Mouse (Mus musculus) brain, embryonic 18.5 days (tissue): ENCODE data around the gene Prkce.

Source experiments
- DNase-seq: peaks from one replicate; pipeline ENCODE4 v3.0.0-alpha.2; 2012; ENCODE audit warnings: low read depth, low spot score

Gene Prkce

DNA sequence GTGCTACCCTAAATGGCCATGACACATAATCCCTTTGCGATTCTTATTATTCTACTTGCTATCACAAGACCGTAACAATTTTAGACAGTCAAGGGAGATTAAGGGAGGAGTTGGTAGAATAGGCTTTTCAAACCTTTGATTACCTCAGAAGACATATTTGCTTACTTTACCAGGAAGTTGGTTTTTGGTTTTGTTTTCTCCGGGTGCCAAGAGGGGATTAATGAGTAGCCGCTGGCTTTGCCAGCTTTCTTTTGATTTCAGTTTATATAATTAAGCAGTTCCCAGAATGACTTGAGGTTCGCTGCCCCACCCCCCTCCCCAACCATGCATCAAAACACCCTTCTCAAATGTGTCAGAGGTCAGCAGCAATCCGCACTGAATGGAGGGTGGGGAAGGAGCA is 384.4 kb downstream of the Prkce start:
- no peak for DNase-seq

DNA sequence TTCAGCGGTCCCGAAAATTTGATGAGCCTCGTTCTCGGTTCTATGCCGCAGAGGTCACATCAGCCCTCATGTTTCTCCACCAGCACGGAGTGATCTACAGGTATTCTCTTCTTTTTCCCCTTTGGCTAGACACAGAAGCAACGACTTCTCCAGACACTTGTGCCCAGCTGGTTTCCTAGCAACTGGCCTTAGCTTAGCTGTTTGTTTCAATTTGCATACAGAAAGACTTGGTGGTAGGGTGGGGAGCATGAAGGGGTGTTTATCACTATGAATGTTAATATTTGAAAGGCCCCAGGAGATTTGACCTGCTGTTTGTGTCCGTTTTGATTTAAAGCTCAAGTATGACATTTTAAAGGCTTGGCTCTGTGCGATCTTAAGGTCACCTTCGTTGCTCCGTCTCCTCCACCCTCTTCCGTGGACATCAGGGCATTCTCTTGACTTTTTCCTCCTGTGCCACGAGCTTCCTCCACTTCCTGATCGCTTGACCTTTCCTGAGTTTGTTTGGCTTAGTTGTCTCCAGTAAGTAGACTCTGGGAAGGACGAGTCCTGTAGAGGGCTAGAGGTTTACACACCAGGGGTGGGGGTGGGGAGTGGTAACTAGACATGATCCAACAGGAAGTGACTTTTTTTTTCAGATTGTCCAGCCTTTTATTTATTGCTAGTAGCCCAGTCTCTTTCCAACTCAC is 391.8 kb downstream of the Prkce start:
- DNase-seq, result no peak

DNA sequence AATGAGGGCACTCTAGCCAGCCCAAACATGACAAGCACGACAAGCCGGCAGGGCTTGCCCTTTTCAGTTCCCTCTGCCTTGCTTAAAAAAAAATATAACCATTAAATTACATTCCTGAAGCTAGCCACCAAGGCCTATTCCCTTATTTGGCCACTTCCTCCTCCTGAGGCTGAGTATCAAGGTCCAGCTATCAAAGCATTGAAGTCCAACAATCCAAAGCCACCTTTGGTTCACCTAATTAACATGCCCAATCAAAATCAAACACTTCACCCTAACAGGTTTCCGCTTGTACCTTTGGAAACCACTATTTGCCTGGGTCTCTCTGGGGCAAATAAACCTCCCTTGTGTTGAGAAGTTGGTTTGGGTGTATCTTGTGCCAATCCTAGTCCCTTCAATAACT is 392.9 kb downstream of the Prkce start:
- no peak for DNase-seq

DNA sequence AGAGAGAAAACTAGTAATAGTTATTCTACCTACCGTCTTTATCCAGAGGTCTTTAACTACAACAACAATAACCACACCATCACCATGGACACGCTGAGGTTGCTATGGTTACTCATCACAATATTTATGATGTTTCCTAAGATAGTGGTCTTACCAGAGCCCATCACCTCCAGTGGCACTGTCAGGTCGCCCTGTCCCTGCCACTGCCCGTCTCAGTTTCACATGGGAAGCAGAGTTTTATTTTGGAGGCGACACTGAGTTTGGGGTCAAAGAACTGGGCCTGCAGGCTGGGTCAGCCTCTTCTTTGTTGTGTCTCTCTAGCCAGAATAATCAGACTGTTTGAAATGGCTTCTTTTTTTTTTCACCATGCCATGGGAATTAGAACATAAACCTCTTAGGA is 402.9 kb downstream of the Prkce start:
- no peak for DNase-seq

DNA sequence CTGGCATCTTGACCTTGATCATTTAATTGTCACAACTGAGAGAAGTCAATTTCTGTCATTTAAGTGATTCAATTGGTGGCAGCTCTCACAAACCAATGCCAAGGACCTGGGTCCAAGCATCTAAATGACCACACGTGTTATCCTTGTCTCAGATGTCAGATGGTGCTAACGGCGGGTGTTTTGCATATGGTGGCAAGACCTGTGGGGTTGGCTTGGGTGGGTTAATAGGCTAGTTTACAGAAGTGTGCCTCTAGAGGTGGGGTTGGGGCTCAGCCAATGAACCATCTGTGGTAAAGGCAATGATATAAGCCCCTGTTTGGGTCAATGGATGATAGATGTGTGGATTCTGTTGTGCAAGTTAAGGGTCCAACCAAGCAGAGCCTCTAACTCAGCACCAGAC is 403.7 kb downstream of the Prkce start:
- DNase-seq, result no peak

DNA sequence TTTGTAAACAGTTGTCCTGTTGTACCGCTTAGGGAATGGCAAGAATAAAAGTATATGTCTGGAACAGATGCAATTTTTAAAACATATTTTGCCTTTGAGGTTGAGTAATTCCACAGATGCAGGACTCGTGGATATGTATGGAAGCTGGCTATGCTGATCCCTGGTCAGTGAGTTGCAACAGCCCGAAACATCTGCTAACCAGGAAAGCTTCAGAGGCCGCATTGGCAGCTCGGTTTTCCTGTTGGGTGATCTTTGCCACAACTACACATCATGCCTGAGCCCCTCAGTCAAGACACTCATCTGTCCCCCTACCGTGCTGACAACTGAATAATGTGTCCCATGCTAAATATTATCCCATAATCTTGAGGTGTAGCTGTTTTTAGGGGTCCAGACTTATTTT is 404.6 kb downstream of the Prkce start:
- DNase-seq, result no peak

DNA sequence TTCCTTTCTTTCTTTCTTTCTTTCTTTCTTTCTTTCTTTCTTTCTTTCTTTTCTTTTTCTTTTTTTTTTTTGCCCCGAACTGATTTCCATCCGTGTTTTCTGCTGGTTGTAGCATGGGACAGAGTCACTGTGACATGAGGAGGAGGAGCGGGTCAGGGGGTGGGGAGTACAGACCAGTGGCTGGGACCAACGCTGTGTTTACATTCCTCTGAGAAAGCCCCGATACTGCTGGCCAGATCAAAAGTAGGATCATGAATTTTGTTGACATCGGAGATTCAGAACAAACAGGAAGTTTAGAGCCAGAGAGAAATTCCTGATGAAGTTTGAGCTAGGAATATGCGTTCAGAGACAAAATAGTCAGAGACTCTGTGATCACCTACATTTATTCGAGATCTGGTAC is 405.0 kb downstream of the Prkce start:
- DNase-seq, result no peak

DNA sequence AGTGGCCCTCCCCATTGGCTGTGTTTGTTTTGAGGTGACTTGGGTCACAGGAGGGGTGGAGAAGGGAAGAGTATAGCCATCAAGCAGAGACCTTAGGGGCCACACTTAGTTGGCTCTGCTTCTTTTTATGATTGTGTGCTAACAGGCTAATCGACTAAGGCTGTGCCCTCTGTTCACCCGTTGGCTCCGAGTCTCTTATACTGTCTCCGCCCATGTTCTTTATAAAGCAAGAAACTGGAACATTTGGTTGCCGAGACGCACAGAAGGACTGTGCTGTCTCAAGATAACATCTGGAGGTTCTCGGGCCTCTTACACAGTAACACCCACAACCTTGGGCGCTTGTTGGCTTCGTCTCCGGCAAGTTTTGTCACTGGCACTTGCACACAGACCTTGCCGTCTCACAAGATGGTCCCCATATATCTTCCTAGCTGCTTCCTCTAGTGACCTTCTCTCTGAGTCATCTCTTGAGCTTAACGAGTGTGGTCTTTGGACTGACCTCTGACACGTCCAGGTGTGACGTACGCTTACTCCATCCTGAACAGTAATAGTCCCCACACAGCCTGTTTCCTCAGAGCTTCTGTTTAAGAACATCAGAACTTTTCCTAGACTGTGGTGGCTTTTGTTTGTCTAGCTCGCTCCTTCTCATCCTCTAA is 406.1 kb downstream of the Prkce start:
- DNase-seq, result no peak

DNA sequence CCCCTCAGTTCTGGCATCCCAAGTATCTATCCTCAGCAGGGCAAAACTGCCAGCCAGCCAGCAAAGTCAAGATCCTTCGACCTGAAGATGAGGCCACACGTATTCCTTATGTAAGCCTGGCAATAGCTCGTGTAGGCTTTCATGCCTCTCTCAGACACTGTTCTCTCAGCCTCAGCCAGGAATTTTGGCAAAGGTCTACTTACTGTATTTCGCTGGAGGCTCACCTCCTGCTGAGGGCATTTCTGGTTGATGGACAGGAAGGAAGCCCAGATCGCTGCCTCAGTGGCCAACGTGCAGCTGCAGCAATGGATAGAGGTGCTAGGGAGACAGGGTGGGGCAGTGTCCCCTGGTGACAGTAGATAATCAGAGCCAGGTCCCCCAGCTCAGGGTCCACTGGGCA is 413.1 kb downstream of the Prkce start:
- DNase-seq, result no peak

DNA sequence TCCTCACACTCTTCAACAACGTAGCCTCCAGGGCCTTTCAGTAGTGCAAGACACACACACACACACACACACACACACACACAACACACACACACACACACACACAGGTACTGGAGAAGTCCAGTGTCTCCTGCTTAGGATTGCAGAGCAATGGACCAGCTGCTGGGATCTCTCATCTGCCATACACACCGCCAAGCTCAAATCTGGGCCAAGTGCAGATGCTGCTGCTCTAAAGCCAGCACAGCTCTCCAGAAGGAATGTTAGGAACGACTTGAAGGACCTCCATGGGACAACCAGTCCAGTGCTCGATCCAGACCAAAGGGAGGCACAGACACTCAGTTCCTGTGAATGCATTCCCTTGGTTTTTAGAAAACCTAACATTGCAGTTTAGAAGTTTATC is 414.8 kb downstream of the Prkce start:
- DNase-seq, result no peak

DNA sequence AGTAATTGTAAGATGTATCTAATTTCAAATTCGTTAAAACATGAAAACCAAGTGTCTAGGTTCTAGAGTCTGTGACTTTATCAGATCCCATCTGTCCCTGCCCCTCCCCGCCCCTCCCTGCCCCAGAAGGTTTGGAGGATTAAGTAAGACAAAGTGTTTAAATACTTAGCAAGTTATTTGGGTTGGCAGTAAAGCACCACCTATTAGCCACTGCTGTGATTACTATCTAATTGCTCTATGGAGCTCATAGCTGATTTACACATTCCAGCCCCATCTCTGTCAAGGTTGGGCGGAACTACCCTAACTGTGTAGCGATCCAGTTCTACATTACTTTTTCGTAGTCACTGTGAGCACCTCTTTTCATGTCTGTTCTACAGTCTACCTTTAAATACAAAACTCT is 418.9 kb downstream of the Prkce start:
- DNase-seq, result no peak

DNA sequence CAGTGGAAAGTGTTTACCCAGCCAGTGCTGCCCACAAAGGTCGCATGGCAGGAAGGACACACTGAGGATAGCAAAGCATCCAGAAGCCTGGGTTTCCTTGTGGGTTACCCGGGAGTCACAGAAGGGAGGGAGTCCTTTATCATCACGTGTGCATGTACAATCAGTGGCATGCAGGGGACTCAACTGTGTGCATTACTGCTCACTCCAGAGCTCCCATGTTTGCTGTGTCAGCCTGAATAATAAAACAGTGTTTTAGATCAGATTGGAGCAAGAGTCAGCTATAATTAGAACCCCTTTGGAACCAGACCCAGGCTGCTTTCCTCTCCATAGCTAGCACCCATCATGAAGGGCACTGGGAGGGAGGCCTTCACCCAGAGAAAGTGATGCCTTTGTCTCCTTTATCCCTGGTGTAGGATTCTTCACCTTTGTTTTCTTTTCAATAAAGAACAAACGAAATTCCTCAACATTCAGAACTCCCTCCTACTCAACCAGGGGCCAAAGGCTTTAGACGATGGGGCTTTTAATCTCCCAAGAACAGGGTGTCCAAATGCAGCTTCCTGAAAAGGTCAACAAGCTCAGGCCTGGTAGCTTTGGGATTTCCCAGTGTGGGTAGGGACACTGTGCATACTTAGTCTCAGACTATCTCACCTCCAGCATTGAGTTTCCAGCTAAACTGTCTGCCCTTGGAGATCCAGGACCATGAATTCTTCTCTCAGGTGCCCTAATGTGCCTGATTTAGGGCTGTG is 421.3 kb downstream of the Prkce start:
- no peak for DNase-seq

DNA sequence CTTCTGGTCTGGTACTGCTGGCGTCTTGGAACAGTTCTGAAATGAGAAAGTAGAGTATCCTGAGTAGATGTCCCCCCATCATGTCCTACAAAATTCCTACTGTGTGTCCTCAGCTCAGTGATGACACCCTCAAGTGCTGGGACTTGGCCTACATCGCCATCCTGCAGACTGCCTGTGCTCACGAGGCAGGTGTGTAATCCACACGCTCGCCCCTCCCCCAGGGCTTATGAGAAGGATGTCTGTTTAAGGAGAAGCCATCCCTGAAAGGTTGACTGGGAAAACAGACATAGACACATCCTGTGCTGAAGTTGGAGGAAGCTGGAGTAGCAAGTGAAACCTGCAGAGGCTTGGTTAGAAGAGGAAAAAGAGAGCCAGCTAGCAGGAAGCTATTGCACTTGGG is 422.1 kb downstream of the Prkce start:
- DNase-seq, result no peak

DNA sequence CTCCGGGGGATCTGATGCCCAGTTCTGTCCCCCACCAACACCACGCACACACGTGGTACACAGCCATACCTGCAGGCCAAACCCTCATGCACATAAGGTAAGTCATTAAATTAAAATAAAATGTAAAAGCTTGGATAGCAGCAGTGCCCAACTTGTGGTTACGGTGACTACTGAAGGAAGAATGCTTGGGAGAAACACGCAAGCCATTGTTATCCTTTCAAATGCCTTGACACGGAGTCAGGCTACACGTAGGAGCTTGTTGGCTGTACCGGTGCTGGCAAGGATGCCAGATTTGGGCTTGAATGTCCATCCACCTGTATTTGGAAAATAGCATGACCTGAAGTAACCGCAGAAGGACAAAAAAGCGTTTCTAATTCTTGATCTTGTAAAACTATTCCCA is 423.7 kb downstream of the Prkce start:
- no peak for DNase-seq

DNA sequence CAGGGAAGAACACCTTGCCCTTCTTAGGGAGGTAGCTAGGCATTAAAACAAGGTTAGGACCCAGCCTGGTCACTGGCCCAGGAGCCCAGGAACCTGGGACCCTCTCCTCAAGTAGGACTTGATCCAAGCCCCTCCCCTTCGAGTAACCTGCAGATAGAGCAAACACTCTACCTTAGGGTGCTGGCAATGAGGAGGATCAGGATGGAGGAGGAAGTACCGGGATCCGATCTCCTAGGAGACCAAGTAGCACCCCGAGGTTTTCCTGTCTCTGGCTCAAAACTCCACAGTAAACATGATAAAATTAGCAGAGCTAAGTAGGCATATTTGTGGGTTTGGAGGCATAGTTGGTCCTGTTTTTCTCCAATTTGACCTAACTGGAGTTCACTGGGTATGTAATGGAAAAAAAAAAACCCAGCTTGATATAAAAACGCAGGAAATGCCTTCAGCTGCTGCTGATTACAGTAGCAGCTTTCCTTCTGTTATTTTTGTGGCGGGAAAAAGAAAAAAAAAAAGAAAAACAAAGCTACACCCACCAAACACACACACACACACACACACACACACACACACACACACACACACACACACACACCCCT is 425.5 kb downstream of the Prkce start:
- no peak for DNase-seq

DNA sequence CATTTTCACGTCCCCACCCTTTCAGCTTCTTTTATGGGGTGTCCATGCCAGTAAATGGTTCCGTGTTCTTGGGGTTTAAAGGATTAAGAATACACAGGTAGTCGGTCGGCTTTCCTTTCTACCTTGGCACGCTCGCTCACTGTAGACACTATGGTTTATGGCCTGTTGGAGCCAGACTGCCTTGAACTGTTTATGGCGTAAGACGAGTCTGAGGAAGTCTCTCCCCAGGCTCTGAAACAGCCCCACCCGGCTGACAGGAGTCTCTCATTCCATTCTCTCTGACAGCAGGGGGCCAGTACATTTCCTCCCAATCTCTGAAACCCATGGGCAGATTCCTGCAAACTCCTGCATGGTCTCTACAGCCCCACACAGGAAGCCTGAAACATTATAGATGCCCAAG is 427.9 kb downstream of the Prkce start:
- DNase-seq, result no peak

DNA sequence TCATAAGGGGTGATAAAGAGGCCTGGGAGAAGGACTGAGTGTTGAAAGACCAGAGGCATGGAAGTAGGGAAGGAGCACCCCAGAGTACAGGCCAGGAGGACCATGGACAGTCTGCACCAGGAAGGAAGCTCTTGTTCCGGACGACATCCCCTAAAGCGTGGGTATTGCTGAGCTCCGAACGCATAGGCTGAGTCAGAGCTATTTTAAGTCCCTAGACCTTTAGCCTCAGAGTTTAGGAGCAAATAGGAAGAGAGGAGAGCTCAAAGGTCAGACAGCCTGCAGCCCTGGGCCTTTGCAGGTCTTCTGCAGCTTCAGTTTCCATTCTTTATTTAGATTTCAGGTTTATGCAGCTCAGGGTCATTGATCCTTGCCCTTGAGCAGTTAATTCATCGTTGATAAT is 433.5 kb downstream of the Prkce start:
- no peak for DNase-seq

DNA sequence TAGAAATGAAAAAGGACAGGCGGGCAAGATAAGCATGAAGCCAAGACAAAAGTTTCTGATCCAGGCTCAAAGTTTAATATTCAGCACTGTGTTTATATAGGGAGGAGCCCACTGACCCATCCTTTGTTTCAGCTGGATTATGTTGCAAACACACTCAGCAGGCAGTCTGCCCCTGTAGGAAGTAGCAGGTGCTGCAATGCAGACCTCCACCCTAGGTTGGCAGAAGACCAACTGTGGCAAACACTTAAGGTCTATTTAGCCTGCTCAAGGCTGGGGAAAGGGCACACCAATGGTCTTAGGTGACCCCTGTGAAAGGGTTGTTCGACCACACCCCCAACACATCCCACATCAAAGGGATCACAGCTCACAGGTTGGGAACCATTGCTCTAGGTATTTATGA is 434.3 kb downstream of the Prkce start:
- DNase-seq, result no peak

DNA sequence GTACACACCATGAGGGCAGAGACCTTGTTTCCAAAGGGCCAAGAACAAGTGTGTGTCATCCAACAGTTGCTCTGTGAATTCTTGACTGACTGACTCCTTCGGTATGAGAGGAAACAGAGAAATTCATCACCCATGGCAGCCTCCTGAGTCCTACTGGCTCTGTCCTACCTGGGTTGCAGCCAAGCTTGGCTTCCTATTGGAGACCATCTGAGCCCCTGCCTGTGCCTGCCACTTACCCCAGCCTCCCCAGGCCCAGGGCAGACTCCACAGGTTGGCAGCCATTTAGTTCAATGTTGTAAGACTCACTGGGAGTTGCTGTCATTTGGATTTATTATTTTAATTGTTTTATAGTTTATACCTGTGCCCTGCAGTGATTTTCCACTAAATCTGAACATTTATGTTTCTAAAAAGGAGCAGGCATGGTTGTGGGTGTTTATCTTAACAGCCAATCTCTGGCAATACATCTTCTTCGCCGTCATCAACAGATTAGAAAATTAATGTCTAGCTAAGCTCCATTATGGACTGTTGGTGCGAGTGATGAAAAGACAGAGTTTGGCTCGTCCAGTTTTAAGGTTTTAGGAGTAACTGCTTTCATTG is 436.4 kb downstream of the Prkce start:
- no peak for DNase-seq

DNA sequence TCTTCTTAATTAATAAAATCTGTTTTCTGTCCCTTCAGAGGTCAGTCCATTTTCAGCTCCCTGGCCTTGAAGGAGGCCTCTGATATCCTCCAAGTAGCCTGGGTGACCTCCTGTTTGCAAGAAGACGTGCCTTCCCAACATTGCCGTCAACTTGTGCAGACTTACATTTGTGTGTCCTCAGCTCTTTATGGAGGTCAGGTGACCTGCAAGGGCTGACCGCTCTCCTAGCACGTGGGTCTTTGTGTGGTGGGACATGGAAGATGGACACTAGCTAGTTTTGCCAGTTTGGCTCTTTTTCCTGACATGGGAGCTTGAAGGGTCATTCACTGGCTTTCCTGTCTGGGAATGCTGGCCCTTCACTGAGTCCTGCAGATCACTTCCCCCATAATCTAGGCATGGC is 440.4 kb downstream of the Prkce start:
- no peak for DNase-seq

DNA sequence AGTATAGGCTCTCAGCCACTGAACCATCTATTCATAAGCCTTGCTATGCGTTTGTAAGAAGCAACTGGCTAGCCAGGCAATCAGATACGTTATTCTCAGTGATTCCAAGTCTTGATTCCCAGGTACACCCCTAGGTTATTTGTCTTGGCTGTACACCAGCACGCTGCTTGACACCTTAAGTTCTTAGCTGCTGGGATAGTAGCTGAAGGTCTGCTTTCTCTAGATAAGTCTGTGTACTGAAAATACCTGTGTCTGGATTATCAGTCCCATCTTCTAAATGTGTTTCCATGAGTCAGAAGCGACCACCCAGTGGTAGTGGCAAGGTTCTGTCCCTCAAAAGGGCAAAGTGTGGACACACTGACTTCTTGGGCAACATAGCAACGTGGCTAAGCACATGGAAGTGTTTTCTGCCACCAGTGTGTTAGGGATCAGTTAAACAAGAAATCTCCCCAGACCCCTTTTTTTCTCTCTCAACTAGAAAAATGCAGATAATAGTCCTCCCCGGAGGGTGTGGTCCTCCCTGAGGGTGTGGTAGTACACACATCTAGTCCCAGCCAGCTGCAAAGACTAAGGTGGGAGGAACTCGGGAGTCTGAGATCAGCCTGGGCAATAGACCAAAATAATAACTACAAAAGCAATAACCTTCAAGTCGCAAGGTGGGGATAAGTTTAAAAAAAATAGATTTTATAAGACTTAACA is 442.8 kb downstream of the Prkce start:
- DNase-seq, result no peak

DNA sequence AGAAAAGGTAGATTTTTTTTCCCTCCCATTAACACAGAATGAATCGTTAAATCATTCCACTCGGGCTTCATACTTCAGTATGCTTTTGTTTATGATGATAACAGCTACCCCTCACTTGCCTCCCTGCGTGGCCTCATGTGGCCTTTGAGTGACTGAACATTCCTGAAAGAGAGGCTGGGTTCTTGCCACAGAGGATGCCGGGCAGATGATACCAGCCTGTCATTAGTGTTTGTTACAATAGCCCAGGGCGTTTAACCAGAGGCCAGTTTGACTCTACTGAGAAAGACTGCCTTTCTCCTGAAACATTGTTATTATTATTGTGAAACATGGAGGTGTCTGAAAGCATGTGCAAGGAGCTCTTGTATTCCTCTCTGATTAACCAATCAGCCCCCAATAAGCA is 444.2 kb downstream of the Prkce start:
- DNase-seq, result no peak
